Mouse (Mus musculus) adrenal gland, adult 8-10 months (tissue): Measurements from ENCODE around the gene Slc22a14. TPM values are rescaled to one million over a fixed set of nuclear protein-coding genes. Genes with fewer than 3 reads are reported as not detected.
"Not testable (repeated sequence)": the region's sequence is repeated elsewhere in the genome, so short reads cannot be mapped to it uniquely, and the experiment has no call there.

ENCODE experiments used
- DNase-seq: peaks from one replicate; pipeline ENCODE4 v3.0.0; 2022
- total RNA-seq, 4 experiments: library from RNA; stranded (reverse); gene quantifications; 2 replicates each; pipeline ENCODE4 v1.2.4; 2022

Slc22a14 gene
- total RNA-seq, 4 experiments from 2014 or later: not detected

DNA sequence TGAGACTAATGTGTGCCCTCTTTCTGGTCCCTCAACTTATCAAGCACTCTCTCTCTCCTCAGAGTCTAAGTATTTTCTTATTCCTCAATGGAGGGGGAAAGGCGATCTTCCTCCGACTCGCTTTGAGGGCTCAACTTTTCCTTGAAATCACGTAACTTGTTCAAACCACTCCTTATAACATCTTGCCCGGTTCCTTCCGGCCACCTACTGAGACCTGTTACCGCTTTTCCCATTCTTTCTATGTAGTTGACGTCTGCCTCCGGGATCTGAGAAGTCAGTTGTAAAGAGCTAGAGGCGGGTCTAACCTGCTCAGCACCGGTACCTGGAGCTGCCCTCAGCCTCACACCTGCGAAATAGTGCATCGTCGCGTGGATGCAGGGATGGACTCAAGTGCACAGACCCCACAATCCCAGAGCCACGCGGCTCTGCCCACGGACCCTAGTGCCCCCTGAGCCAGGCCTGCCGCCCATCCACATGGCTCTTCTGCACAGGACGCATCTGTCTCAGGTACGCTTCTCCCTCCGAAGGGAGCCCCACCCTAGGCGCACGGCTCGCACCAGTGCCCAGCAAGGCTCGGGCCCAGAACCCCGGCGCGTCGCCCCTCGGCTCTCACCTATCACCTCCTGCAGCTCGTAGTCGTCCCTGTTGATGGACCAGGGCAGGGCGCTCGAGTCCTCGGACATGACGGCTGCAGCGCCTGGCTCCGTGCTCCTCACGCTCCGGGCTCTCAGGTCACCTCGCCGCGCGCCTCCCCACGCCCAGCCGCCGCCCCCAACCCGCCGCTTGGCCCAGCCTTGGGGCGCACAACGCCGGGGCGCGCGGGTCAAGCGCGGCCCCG is 43.7 kb downstream of the Slc22a14 start:
- DNase-seq: no peak

DNA sequence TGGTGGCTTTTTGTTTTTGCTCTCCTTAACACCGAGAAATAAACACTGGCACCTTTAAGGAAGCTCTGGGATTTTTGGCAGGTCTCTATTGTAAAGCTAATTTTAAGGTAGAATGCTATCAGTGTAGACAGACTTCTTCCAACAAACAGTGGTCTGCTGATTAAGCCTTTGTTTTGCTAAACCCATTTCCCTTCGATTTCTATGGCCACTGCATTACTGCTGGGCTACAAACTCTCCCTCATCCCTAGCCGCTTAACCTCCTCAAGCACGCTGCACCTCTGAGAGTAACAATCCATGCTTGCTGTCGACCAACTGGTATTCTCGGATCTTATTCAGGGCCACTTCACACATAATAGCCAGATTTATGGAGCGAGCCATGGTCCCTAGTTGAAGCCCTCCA is 44.4 kb downstream of the Slc22a14 start:
- no peak for DNase-seq

DNA sequence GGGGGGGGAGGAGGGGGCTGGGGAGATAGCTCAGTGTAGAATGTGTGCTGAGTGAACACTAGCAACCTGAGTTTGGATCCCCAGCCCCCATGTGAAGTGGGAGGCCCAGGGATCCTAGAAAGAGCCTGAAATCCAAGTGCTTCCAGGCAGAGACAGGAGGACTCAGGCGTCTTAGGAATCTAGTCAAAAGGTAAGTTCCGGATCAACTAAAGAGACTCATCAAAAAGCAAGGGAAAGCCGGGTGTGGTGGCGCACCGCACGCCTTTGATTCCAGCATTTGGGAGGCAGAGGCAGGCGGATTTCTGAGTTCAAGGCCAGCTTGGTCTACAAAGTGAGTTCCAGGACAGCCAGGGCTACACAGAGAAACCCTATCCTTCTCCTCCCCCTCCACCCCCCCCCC is 44.9 kb downstream of the Slc22a14 start:
- DNase-seq: no peak

- no peak for DNase-seq
Observed at GRCm38 (mm10) chr9:119318891-119319290, 46.5 kb downstream of the Slc22a14 start.

GRCm38 (mm10) chr9:119313096-119313495 is 52.3 kb downstream of the Slc22a14 start:
- no peak for DNase-seq

DNA sequence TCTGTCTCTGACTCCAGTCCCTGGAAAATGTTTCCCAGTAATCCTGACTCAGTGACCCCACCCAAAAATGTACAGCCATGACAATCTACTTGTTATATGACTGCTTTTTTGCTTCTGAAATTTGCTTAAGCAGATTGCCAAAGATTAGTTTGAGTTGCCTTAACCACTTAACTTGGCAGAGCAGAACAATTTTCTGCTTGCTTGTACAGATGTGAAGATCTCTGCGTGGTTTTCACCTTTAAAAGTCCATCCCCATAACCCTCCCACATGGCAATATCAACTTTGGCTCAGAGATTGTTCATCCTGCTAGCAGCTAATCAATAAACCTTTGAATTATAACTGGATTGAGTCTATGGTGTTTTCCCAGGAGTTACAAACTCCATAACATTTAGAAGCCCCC is 56.3 kb downstream of the Slc22a14 start:
- DNase-seq: no peak

GRCm38 (mm10) chr9:119305863-119306262 is 59.5 kb downstream of the Slc22a14 start:
- DNase-seq: no peak

DNA sequence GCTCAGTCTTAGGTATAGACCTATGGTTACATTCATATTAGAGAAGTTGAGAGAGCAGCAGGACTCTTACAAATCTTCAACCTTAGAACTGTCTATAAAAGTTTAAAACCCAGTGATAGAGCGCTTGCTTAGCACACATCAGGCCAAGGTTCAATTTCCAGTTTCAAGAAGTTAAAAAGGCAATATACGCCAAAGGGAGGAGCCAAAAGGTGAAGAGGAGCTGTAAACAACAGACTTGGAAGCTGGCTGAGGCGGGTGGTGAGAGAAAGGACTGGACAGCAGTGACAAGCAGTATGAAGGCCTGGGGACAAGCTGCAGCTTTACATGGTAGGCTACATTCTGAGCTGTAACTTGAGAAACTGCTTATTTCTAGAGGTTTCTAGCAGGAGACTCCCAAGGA is 66.8 kb downstream of the Slc22a14 start:
- DNase-seq: no peak

GRCm38 (mm10) chr9:119297696-119298095 is 67.7 kb downstream of the Slc22a14 start:
- no peak for DNase-seq

- DNase-seq: no peak
Observed at GRCm38 (mm10) chr9:119290791-119291190, 74.6 kb downstream of the Slc22a14 start.

GRCm38 (mm10) chr9:119280894-119281682 is 84.3 kb downstream of the Slc22a14 start:
- DNase-seq: no peak

DNA sequence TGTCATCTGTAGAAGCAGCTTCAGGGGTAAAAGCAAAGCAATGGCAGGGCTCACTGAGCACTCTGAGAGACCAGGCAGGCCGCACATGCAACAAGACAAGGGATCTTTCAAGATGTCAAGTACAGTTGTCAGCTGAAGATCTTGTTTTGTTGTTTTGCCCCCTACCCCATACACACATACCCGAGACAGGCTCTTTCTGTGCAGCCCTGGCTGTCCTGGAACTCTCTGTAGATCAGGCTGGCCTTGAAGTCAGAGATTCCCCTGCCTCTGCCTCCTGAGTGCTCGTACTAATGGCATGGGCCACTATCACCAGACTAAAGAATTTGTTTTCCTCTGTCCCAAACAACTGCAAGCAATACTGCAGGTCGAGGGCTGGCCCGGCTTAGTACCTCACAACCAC is 87.3 kb downstream of the Slc22a14 start:
- no peak for DNase-seq

- DNase-seq: no peak
Observed at GRCm38 (mm10) chr9:119276321-119276720, 89.0 kb downstream of the Slc22a14 start.

DNA sequence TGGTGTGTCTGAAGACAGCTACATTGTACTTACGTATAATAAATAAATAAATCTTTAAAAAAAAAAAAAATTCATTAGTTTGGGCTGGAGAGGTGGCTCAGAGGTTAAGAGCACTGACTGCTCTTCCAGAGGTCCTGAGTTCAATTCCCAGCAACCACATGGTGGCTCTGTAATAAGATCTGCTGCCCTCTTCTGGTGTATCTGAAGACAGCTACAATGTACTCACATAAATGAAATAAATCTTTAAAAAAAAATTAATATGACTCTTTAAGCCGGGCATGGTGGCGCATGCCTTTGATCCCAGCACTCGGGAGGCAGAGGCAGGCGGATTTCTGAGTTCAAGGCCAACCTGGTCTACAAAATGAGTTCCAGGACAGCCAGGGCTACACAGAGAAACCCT is 90.5 kb downstream of the Slc22a14 start:
- DNase-seq: not testable (repeated sequence)

- no peak for DNase-seq
Observed at GRCm38 (mm10) chr9:119271496-119271895, 93.9 kb downstream of the Slc22a14 start.

GRCm38 (mm10) chr9:119268588-119269145 is 96.7 kb downstream of the Slc22a14 start:
- DNase-seq: no peak

DNA sequence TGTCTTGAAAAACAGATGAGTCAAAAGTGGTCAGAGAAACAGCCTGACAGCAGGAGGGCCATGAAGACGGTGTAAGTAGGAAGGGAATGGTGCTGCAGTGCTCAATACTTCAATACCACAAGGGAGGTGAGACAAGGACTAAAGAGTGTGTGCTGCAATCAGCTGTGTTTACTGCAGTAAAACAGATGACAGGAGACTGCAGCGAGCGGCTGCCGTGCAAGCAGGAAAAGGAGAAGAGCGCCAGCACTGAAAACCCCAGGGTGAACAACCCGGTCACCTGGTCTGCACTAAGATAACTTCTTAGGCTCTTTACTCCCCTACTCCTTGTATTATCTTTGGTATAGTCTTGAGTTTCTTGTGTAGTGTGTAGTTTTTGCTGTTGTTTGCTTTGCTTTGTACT is 97.2 kb downstream of the Slc22a14 start:
- DNase-seq: no peak

DNA sequence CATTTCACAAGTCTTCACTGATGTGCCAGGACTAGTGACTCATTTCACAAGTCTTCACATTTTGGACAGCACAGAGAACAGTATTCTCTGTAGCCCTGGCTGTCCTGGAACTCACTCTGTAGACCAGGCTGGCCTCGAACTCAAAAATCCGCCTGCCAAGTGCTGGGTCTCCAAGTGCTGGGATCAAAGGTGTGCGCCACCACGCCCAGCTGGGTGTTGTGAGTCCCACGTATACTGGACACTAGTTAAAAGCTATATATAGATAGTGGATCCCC is 99.3 kb downstream of the Slc22a14 start:
- DNase-seq: not testable (repeated sequence)

- not testable (repeated sequence) for DNase-seq
Observed at GRCm38 (mm10) chr9:119265373-119266120, 99.8 kb downstream of the Slc22a14 start.

DNA sequence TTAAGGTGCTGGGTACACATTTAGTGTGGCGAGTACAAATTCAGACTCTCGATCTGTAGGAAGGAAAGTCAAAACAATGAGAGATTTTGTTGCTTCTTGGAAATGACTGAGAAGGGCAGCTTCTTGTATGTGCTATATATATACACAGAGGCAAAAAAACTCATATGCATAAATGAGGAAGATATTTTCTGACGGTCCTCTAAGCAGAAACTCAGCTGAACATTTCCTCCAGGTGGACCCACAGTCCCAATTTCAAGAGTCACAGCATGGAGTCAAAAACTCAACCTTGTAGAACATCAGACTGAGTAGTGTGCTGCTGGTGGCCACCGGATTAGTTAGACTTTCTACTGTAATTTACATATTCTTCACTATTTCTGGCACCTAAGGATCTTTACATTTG is 102.3 kb downstream of the Slc22a14 start:
- no peak for DNase-seq

DNA sequence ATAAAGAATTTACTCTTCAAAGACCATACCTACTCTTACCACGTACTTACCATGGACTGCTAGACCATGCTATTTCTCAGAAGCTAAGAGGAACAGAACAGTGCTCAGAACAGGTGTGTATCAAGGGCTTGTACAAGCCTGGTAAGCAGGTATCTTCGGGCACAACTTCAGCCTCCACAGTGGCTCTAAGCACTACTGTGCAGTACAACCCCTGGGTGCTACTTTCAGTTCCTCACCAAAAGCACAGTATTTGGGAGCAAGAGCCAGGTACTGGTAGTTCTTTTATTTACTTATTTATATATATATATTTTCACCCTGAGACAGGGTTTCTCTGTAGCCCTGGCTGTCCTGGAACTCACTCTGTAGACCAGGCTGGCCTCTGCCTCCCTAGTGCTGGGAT is 104.5 kb downstream of the Slc22a14 start:
- no peak for DNase-seq

GRCm38 (mm10) chr9:119258785-119259184 is 106.6 kb downstream of the Slc22a14 start:
- no peak for DNase-seq

GRCm38 (mm10) chr9:119258128-119258527 is 107.2 kb downstream of the Slc22a14 start:
- no peak for DNase-seq
